Mouse (Mus musculus) stomach, adult 2 months (tissue): ENCODE data around the gene Magea8. TPM values are rescaled to one million over a fixed set of nuclear protein-coding genes. Genes with fewer than 3 reads are reported as not detected.

Experiments used
- polyA plus RNA-seq: library from polyadenylated mRNA; depleted of rRNA; stranded (reverse); fragments of >200 nt; gene quantifications from 2 replicates; pipeline ENCODE4 v1.2.3, GENCODE M21; 2012; rRNA removed

Gene Magea8
- not detected in 2 replicates for polyA plus RNA-seq

GRCm38 (mm10) chrX:154995750-154996149 lies at the start of gene Magea8:
Magea8 (minus strand) TSS chrX:154995850.

GRCm38 (mm10) chrX:154949405-154949804 lies 46.2 kb downstream of the Magea8 start, which contains the start of gene Magea3:
Magea3 (minus strand) TSS chrX:154949505.

GRCm38 (mm10) chrX:154935887-154936286 lies 59.8 kb downstream of the Magea8 start, which contains the start of gene Magea6:
Magea6 (minus strand) TSS chrX:154935987.

Other genes starting within 250 kb of the Magea8 start
- not detected in 2 replicates for gene Cldn34b1, start 105.6 kb downstream of the Magea8 start, polyA plus RNA-seq
- gene Magea6, start 59.9 kb downstream of the Magea8 start, polyA plus RNA-seq = not detected in 2 replicates
- gene Magea3, start 46.3 kb downstream of the Magea8 start, polyA plus RNA-seq = not detected in 2 replicates
- gene Magea5, start 67.3 kb upstream of the Magea8 start, polyA plus RNA-seq = not detected in 2 replicates
- gene Magea1, start 93.9 kb upstream of the Magea8 start, polyA plus RNA-seq = not detected in 2 replicates
- gene Magea2, start 97.8 kb upstream of the Magea8 start, polyA plus RNA-seq = not detected in 2 replicates
- gene Cldn34b2, start 132.6 kb upstream of the Magea8 start, polyA plus RNA-seq = not detected in 2 replicates
- 3.1 and 6.1 TPM in 2 replicates for gene Sat1, start 220.6 kb upstream of the Magea8 start, polyA plus RNA-seq